Comparison of ENCODE assay signal across 18 mouse cellular contexts in genomic region chr3:51366926-51367325, GRCm38 (mm10). TPM values are rescaled to one million over a fixed set of nuclear protein-coding genes. Genes with fewer than 3 reads are reported as not detected.
"Had no signal": no experiment of that assay in that cellular context is flagged by ENCODE, and none has a peak within 500 bp of the region (broad histone marks: within the 10 kb centered on the region; RNA-seq: fewer than 3 reads in every experiment).

No protein-coding gene starts in this region.

- H3K36me3 ChIP-seq: limb, embryonic 12.5 days; lung, embryonic 15.5 days; midbrain, embryonic 10.5 days; neural tube, embryonic 12.5 days; stomach, embryonic 15.5 days had no signal

- H3K27ac ChIP-seq: layer of hippocampus, adult 2 months; limb, embryonic 12.5 days; lung, embryonic 15.5 days; midbrain, embryonic 10.5 days; neural tube, embryonic 12.5 days; stomach, embryonic 15.5 days had no signal

- DNase-seq: kidney, adult 8-10 months; kidney, postnatal 4 days; midbrain, embryonic 14.5 days; right cerebral cortex, postnatal 4 days; spleen, adult 18-20 months; thymus, postnatal 36 days had no signal

- H3K9me3 ChIP-seq: limb, embryonic 12.5 days; lung, embryonic 15.5 days; midbrain, embryonic 10.5 days; neural tube, embryonic 12.5 days; stomach, embryonic 15.5 days had no signal

- ATAC-seq: intestine, embryonic 16.5 days had no signal

- H3K9ac ChIP-seq: limb, embryonic 12.5 days; lung, embryonic 15.5 days; neural tube, embryonic 12.5 days; stomach, embryonic 15.5 days had no signal

- H3K27me3 ChIP-seq: limb, embryonic 12.5 days; neural tube, embryonic 12.5 days; stomach, embryonic 15.5 days had no signal

- H3K4me2 ChIP-seq: limb, embryonic 12.5 days; lung, embryonic 15.5 days; neural tube, embryonic 12.5 days; stomach, embryonic 15.5 days had no signal

- H3K4me1 ChIP-seq: stomach, embryonic 15.5 days had no signal

- H3K4me3 ChIP-seq: layer of hippocampus, adult 2 months; limb, embryonic 12.5 days; lung, embryonic 15.5 days; midbrain, embryonic 10.5 days; myocyte; neural tube, embryonic 12.5 days; stomach, embryonic 15.5 days had no signal

RNA-seq across cellular contexts. Expression of gene Mgarp, which starts 29.6 kb away (rescaled TPM):
- total RNA-seq: layer of hippocampus, adult 2 months; layer of hippocampus, postnatal 10 days; left cerebral cortex, postnatal 36 days; liver, adult 2 months; neutrophil, adult 5-6 weeks had no signal
- polyA plus RNA-seq: liver, adult 2 months had no signal
